24 mouse cellular contexts compared by ENCODE assay signal in the genomic region with DNA sequence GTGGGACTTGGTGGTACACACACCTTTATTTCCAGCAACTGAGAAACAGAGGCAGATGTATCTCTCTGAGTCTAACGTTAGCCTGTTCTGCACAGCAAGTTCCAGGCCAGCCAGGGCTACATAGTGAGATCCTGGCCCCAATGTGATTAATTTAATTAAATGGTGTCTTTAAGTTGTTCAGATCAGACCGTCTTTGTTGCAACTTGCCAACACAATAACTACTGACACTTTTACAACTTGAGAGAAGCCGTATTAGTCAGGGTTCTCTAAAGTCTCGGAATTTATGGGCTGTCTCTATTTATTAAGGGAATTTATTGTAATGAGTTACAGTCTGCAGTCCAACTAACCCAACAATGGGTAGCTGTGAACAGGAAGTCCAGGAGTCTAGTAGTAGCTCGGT. TPM values are rescaled to one million over a fixed set of nuclear protein-coding genes. Genes with fewer than 3 reads are reported as not detected.
"Had no signal": no experiment of that assay in that cellular context is flagged by ENCODE, and none has a peak within 500 bp of the region (broad histone marks: within the 10 kb centered on the region; RNA-seq: fewer than 3 reads in every experiment).

No protein-coding gene starts in this region.

- H3K4me1 ChIP-seq: lung, embryonic 15.5 days; midbrain, embryonic 12.5 days; midbrain, embryonic 15.5 days; neural tube, embryonic 13.5 days had no signal

- H3K27me3 ChIP-seq: liver, embryonic 13.5 days; midbrain, embryonic 15.5 days had no signal

- H3K9me3 ChIP-seq: liver, embryonic 15.5 days; lung, embryonic 15.5 days; midbrain, embryonic 12.5 days; midbrain, embryonic 15.5 days; neural tube, embryonic 13.5 days had no signal

- H3K36me3 ChIP-seq: liver, embryonic 13.5 days; liver, embryonic 15.5 days; lung, embryonic 15.5 days; midbrain, embryonic 12.5 days; midbrain, embryonic 15.5 days; neural tube, embryonic 13.5 days had no signal

- ATAC-seq: liver, postnatal 0 days; lung, postnatal 0 days; midbrain, embryonic 15.5 days had no signal

- H3K9ac ChIP-seq: liver, embryonic 13.5 days; liver, embryonic 15.5 days; liver, postnatal 0 days; lung, embryonic 15.5 days; midbrain, embryonic 12.5 days; midbrain, embryonic 15.5 days; neural tube, embryonic 13.5 days had no signal

- H3K4me2 ChIP-seq: liver, embryonic 13.5 days; liver, embryonic 15.5 days; lung, embryonic 15.5 days; midbrain, embryonic 12.5 days; midbrain, embryonic 15.5 days; neural tube, embryonic 13.5 days had no signal

- H3K27ac ChIP-seq: liver, embryonic 13.5 days; liver, embryonic 15.5 days; lung, embryonic 15.5 days; macrophage; midbrain, embryonic 12.5 days; midbrain, embryonic 15.5 days; neural tube, embryonic 13.5 days had no signal

- DNase-seq: liver, embryonic 13.5 days; liver, postnatal 0 days; lung, adult 2 months; lung, postnatal 14 days; lung, postnatal 36 days; retina, postnatal 1 day; right cerebral cortex, adult 18-20 months; right cerebral cortex, postnatal 25 days; right cerebral cortex, postnatal 4 days; spleen, adult 18-20 months; thymus, adult 18-20 months; thymus, postnatal 14 days; thymus, postnatal 36 days had no signal

- H3K4me3 ChIP-seq: liver, embryonic 13.5 days; liver, embryonic 15.5 days; lung, embryonic 15.5 days; megakaryocyte, embryonic 14.5 days; midbrain, embryonic 12.5 days; midbrain, embryonic 15.5 days; neural tube, embryonic 13.5 days had no signal

RNA-seq across cellular contexts. Expression of a gene that starts 19.1 kb away (rescaled TPM):
- total RNA-seq: megakaryocyte progenitor cell, adult 5-6 weeks; monocyte, adult 5-6 weeks had no signal
- polyA plus RNA-seq: lung, postnatal 0 days; macrophage; small intestine, adult 2 months had no signal
